Mouse (Mus musculus) lung, adult 2 months (tissue): Measurements from ENCODE around the gene Arl15. TPM values are rescaled to one million over a fixed set of nuclear protein-coding genes. Genes with fewer than 3 reads are reported as not detected.
"Not testable (repeated sequence)": the region's sequence is repeated elsewhere in the genome, so short reads cannot be mapped to it uniquely, and the experiment has no call there.

Experiments used
- DNase-seq: peaks from one replicate; pipeline ENCODE4 v3.0.0; 2022
- H3K4me1 ChIP-seq: fragments of 200-500 bp; 2 replicates; pipeline ENCODE4 v1.6.1; 2011; ENCODE audit warnings: low read length; ENCODE audit not compliant: control insufficient read depth, insufficient read depth
- H3K4me3 ChIP-seq: fragments of 200-500 bp; replicated peaks from 2 replicates; pipeline ENCODE3; 2011; ENCODE audit warnings: low read depth, mild to moderate bottlenecking, control low read depth, low read length; ENCODE audit errors: extremely low read depth
- CTCF ChIP-seq: fragments of 200-500 bp; IDR thresholded peaks from 2 replicates; pipeline ENCODE4 v1.5.1; 2011; ENCODE audit warnings: mild to moderate bottlenecking, low read length, control low read depth; ENCODE audit not compliant: insufficient read depth
- POLR2A ChIP-seq: fragments of 200-500 bp; IDR thresholded peaks from 2 replicates; pipeline ENCODE4 v1.6.1; 2011; ENCODE audit warnings: low read depth, mild to moderate bottlenecking, control low read depth, low read length, borderline replicate concordance; ENCODE audit errors: extremely low read depth
- WGBS: fragments of 180-500 bp; shearing (Covaris S2); methylation state at CpG from one replicate; pipeline ENCODE4 v1.1.7; 2018; 5-methylcytosine and 5-hydroxymethylcytosine counted together
- polyA plus RNA-seq: library from polyadenylated mRNA; depleted of rRNA; stranded (reverse); fragments of >200 nt; gene quantifications from 2 replicates; pipeline ENCODE4 v1.2.3, GENCODE M21; 2012

Arl15 gene
- polyA plus RNA-seq, 1 experiment: 15.1 TPM

GRCm38 (mm10) chr13:113770340-113770739 is 24.0 kb upstream of the Arl15 start:
- H3K4me1 ChIP-seq: no peaks in the 10 kb centered on the region
- TF ChIP-seq POLR2A: no peak
- TF ChIP-seq CTCF: no peak
- no peak overlapping the region for H3K4me3 ChIP-seq
- DNase-seq: no peak
- 94% methylated on average over 5 of the region's 5 CpGs for WGBS

GRCm38 (mm10) chr13:113771340-113771739 is 23.0 kb upstream of the Arl15 start:
- 59% methylated on average over 1 of the region's 1 CpGs for WGBS
- DNase-seq: no peak
- Histone ChIP-seq H3K4me3 (no peak overlapping the region), H3K4me1 (no peaks in the 10 kb centered on the region)
- no peak for TF ChIP-seq POLR2A

GRCm38 (mm10) chr13:113774799-113775198 is 19.5 kb upstream of the Arl15 start:
- DNase-seq: no peak
- Histone ChIP-seq H3K4me1 (no peaks in the 10 kb centered on the region), H3K4me3 (no peak overlapping the region)
- no peak for TF ChIP-seq CTCF
- TF ChIP-seq POLR2A: no peak
- 95% methylated on average over 8 of the region's 8 CpGs for WGBS

DNA sequence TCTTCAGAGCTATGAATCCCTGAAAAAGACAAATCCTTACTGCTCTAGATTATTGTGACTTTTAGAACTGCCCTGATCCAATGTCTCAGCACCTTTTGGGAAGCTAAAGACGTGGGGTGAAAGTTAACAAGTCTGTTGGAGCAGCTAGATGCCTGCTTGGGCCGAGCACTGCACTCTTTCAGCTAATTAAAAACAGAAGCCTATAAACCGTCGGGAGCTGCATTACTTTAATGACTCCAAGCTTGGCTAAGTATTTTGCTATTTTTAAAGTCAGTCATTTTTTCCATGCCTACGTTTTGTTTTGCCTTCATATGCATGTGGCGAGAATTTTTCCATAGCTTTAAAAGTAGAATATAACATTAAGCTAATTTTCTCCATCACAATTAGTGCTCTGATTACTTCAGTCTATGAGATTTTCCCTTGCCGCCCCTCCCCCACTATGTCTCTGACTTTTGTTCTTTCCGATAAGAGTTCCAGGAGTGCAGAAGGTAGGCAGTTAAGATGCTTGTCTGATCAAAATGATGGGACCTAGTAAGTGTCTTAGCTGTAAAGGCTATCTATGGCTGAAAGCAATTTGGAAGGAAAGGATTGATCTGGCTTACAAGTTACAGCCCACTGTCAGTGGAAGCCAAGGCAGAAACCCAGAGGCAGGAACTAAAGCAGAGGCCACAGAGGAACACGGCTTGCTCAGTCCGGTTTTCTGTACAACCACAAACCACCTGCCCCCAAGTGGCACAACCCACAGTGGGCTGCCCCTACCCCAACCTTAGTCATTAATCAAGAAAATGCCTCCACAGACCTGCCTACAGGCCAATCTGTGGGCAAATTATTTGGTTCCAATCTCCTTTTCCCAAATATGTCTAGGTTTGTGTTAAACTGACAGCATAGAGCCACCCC is 18.8 kb upstream of the Arl15 start:
- WGBS: 88% methylated on average over 10 of the region's 10 CpGs
- DNase-seq: no peak
- Histone ChIP-seq H3K4me3 (no peak overlapping the region), H3K4me1 (no peaks in the 10 kb centered on the region)
- TF ChIP-seq POLR2A: no peak
- TF ChIP-seq CTCF: no peak

DNA sequence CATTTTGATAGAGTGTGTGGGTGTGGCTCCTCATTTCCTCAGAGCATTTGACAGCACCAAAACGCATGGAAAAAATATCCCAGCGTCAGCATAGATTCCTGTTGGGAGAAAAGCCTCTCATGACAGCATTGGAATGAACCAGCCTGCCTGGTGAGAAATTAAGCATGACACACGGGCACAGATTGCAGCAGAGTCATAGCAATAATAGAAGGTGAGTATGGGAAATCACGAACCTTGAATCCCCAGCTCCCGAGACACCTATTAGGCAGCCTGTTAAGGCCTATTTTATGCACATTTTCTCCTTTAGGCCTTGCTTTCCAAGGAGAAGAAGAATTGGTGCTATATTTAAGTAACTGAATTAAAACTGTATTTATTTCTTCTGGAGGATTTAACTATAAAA is 8.5 kb upstream of the Arl15 start:
- WGBS: 72% methylated on average over 5 of the region's 5 CpGs
- no peaks in the 10 kb centered on the region for H3K4me1 ChIP-seq
- H3K4me3 ChIP-seq: no peak overlapping the region
- DNase-seq: no peak
- TF ChIP-seq CTCF (no peak), POLR2A (no peak)

- WGBS: 78% methylated on average over 8 of the region's 8 CpGs
Observed at GRCm38 (mm10) chr13:113787136-113787535, 7.2 kb upstream of the Arl15 start.

DNA sequence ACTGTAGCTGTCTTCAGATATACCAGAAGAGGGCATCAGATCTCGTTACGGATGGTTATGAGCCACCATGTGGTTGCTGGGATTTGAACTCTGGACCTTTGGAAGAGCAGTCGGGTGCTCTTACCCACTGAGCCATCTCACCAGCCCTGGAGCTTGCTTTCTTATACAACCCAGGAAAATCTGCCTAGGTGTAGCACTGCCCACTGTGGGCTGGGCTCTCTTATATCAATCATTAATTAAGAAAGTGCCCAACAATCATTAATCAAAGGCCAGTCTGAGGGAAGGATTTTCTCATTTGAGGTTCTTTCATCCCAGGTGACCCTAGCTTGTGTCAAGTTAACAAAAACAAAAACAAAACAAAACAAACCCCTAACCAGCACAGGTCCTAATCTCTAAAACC is 4.3 kb upstream of the Arl15 start:
- H3K4me3 ChIP-seq, DNase-seq, H3K4me1 ChIP-seq: not testable (repeated sequence)
- WGBS: 90% methylated on average over 3 of the region's 3 CpGs

More at GRCm38 (mm10) chr13:113787136-113787535, 7.2 kb upstream of the Arl15 start:
- no peak overlapping the region for H3K4me3 ChIP-seq
- no peak for DNase-seq
- TF ChIP-seq POLR2A: no peak
- no peak for TF ChIP-seq CTCF
- no peaks in the 10 kb centered on the region for H3K4me1 ChIP-seq

DNA sequence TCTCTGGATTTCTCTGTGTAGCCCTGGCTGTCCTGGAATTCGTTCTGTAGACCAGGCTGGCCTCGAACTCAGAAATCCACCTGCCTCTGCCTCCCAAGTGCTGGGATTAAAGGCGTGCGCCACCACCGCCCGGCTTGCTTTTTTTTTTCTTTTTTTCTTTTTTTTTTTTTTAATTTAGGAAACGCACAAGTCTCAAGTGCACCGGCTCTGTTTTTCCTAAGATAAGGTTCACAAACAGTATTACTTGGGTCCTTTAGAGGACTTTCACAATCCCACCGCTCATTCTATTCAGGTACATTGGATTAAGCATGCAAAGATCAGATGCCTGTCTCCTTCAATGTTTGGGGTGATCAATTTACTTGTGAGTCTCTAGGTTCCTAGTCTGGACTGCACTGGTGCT is 668 bp upstream of the Arl15 start:
- Histone ChIP-seq H3K4me3 (peak overlapping the region; percentile 70), H3K4me1 (peaks cover 3% of the 10 kb centered on the region; the same call in 1 of the 2 replicates)
- DNase-seq: no peak
- TF ChIP-seq CTCF: no peak
- no peak for TF ChIP-seq POLR2A
- 52% methylated on average over 9 of the region's 9 CpGs for WGBS

GRCm38 (mm10) chr13:113794705-113795655 is 675 bp downstream of the Arl15 start:
- H3K4me1 ChIP-seq: peaks cover 6% of the 10 kb centered on the region
- peak overlapping the region; percentile 92 for H3K4me3 ChIP-seq
- TF ChIP-seq POLR2A (no peak), CTCF (no peak)
- under 1% methylated on average over 52 of the region's 52 CpGs for WGBS
- DNase-seq: peak; percentile 68

DNA sequence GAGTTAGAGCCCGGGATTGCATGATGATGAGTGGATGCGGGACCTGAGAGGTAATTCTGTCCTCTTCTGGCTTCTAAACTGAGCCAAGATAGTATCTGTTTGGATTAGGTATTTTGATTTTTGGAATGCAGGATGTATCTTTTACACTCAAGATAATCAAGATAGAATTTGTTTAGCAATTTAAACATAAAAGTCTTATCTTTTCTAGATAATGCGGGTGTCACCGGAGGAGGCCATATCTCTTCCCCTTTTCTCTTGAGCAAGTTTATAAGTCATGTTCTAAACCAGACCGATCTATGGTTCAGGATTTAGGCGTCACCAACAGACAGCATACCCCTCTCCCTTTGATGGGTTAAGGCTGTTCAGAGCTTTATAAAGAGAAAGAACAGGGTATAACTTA is 3.1 kb downstream of the Arl15 start:
- H3K4me1 ChIP-seq: peaks cover 6% of the 10 kb centered on the region
- no peak for TF ChIP-seq CTCF
- TF ChIP-seq POLR2A: no peak
- peak overlapping the region; percentile 52 for H3K4me3 ChIP-seq
- DNase-seq: no peak
- 52% methylated on average over 6 of the region's 6 CpGs for WGBS
